Mouse (Mus musculus): ENCODE data around the gene Tmem216. TPM values are rescaled to one million over a fixed set of nuclear protein-coding genes. Genes with fewer than 3 reads are reported as not detected.
"Not testable (repeated sequence)": the region's sequence is repeated elsewhere in the genome, so short reads cannot be mapped to it uniquely, and the experiment has no call there.

Gene Tmem216
- polyA plus RNA-seq, 1 experiment from 2014 or later = 27.3 TPM

GRCm38 (mm10) chr19:10569627-10570026 lies 13.6 kb upstream of the Tmem216 start:
- DNase-seq (ENCODE audit: low spot score) = no peak

GRCm38 (mm10) chr19:10565217-10565616 lies 9.2 kb upstream of the Tmem216 start:
- no peak for DNase-seq (ENCODE audit: low spot score)

GRCm38 (mm10) chr19:10564278-10564677 lies 8.2 kb upstream of the Tmem216 start:
- no peak for DNase-seq (ENCODE audit: low spot score)

GRCm38 (mm10) chr19:10562351-10562750 lies 6.3 kb upstream of the Tmem216 start:
- DNase-seq (ENCODE audit: low spot score) = no peak

- no peak for DNase-seq (ENCODE audit: low spot score)
These were observed 5.7 kb upstream of the Tmem216 start for GRCm38 (mm10) chr19:10561558-10562314.

GRCm38 (mm10) chr19:10560108-10560507 lies 4.1 kb upstream of the Tmem216 start:
- DNase-seq (ENCODE audit: low spot score) = no peak

- DNase-seq (ENCODE audit: low spot score) = not testable (repeated sequence)
These were observed 1.9 kb upstream of the Tmem216 start for GRCm38 (mm10) chr19:10557837-10558375.

- DNase-seq (ENCODE audit: low spot score) = no peak
These were observed 1.4 kb upstream of the Tmem216 start for GRCm38 (mm10) chr19:10557430-10557829.

- DNase-seq (ENCODE audit: low spot score) = no peak
These were observed 963 bp upstream of the Tmem216 start for GRCm38 (mm10) chr19:10557001-10557400.

GRCm38 (mm10) chr19:10539454-10539853 lies 16.6 kb downstream of the Tmem216 start:
- DNase-seq (ENCODE audit: low spot score) = no peak

- no peak for DNase-seq (ENCODE audit: low spot score)
These were observed 26.0 kb downstream of the Tmem216 start for GRCm38 (mm10) chr19:10530082-10530481.

GRCm38 (mm10) chr19:10525910-10526309 lies 30.1 kb downstream of the Tmem216 start, which contains the start of gene Sdhaf2:
Gene Sdhaf2, minus strand, starts transcription at chr19:10526142.
- DNase-seq (ENCODE audit: low spot score) = peak; percentile 49

- peak; percentile 95 for DNase-seq (ENCODE audit: low spot score)
These were observed 30.7 kb downstream of the Tmem216 start, which contains the start of gene Cpsf7 for GRCm38 (mm10) chr19:10525106-10525901. Gene Cpsf7, plus strand, starts transcription at chr19:10525266.

GRCm38 (mm10) chr19:10524784-10525105 lies 31.3 kb downstream of the Tmem216 start:
- DNase-seq (ENCODE audit: low spot score) = no peak

GRCm38 (mm10) chr19:10523483-10524080 lies 32.5 kb downstream of the Tmem216 start:
- no peak for DNase-seq (ENCODE audit: low spot score)

- no peak for DNase-seq (ENCODE audit: low spot score)
These were observed 34.1 kb downstream of the Tmem216 start for GRCm38 (mm10) chr19:10521926-10522325.

GRCm38 (mm10) chr19:10520355-10520754 lies 35.7 kb downstream of the Tmem216 start:
- DNase-seq (ENCODE audit: low spot score) = peak; percentile 28

GRCm38 (mm10) chr19:10510759-10511330 lies 45.2 kb downstream of the Tmem216 start:
- DNase-seq (ENCODE audit: low spot score) = no peak

- peak; percentile 69 for DNase-seq (ENCODE audit: low spot score)
These were observed 53.5 kb downstream of the Tmem216 start for GRCm38 (mm10) chr19:10502571-10502970.

GRCm38 (mm10) chr19:10500581-10500980 lies 55.5 kb downstream of the Tmem216 start:
- DNase-seq (ENCODE audit: low spot score) = no peak

- DNase-seq (ENCODE audit: low spot score) = no peak
These were observed 58.4 kb downstream of the Tmem216 start for GRCm38 (mm10) chr19:10497512-10498160.

Measured in thymus, postnatal 0 days (tissue).